19 mouse cellular contexts compared by ENCODE assay signal in the genomic region with DNA sequence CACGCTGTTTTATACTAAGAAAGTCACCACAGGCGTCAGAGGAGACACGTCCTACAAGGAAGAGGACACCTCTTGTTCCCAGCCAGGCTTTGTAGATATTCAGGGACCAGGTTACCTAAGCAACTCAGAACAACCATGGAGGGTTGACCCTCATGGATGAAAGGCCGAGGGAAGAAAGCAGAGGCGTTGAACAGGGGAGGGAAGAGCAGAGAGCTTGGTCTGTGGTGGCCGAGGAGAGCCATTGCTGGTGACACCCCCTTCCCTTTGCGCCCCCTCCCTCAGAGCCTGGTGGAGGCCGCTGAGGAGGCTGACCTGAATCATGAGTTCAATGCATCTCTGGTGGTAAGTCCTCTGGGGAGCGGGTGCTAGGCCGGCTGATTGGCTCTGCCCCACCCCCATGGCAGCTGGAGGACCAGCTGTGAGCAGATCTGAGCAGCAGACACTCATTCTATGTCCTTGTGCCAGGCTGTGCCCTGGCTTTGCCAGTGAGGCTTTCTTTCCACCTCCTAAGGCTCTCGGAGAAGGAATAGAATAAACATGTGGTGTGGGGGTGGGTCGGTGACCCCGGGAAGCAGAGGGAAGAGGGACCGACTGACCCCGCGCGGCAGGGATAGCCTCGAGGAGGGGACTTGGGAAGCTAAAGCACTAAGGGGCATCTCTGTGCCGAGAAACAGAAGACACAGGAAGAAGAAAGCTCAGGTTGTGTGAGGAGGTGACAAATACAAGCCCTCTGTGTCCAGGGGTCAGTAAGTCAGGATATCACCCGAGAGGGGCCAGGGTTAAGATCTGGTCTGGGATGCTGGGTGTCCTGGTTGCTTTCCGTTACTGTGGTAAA. TPM values are rescaled to one million over a fixed set of nuclear protein-coding genes. Genes with fewer than 3 reads are reported as not detected.
DNase-seq lines count a peak whose midpoint lies in the region; ATAC-seq and TF ChIP-seq lines count a peak whose summit lies in the region.
"Had no signal": no experiment of that assay in that cellular context is flagged by ENCODE, and none has a peak within 500 bp of the region (broad histone marks: within the 10 kb centered on the region; RNA-seq: fewer than 3 reads in every experiment).

No protein-coding gene starts in this region.

- no peak for DNase-seq in embryonic facial prominence, embryonic 14.5 days (ENCODE audit: low spot score)
- DNase-seq in embryonic facial prominence, embryonic 10.5 days (ENCODE audit: low spot score), result no peak
- no peak for DNase-seq in hindbrain, embryonic 10.5 days (ENCODE audit: low spot score)
- peak; percentile 52 for DNase-seq in midbrain, postnatal 0 days (ENCODE audit: low spot score)
- peak; percentile 30 for DNase-seq in skeletal muscle tissue, adult 2 months (ENCODE audit: low read depth, low spot score)
- DNase-seq in kidney, postnatal 14 days, result no peak
- DNase-seq: adrenal gland, postnatal 14 days; B cell, adult 2 months; cerebellum, adult 8-10 months; lung, adult 18-20 months; thymus, postnatal 25 days had no signal

- H3K27ac ChIP-seq in embryonic facial prominence, embryonic 14.5 days (replicated peaks; ENCODE audit: low read depth, low read length), result no peak overlapping the region
- no peak overlapping the region for H3K27ac ChIP-seq in embryonic facial prominence, embryonic 10.5 days (replicated peaks)
- peak overlapping the region; percentile 35; the same call in 1 of the 2 replicates for H3K27ac ChIP-seq in hindbrain, embryonic 10.5 days
- H3K27ac ChIP-seq in hindbrain, embryonic 16.5 days (ENCODE audit: low read depth, low read length), result no peak overlapping the region
- no peak overlapping the region for H3K27ac ChIP-seq in midbrain, postnatal 0 days (ENCODE audit: low read depth, low read length)
- no peak overlapping the region for H3K27ac ChIP-seq in midbrain, embryonic 15.5 days
- H3K27ac ChIP-seq: kidney, embryonic 15.5 days; midbrain, embryonic 12.5 days had no signal

- peaks cover 3% of the 10 kb centered on the region for H3K9me3 ChIP-seq in embryonic facial prominence, embryonic 14.5 days (ENCODE audit: control insufficient read depth, low read length)
- H3K9me3 ChIP-seq in embryonic facial prominence, embryonic 10.5 days, result peaks cover 2% of the 10 kb centered on the region
- H3K9me3 ChIP-seq in hindbrain, embryonic 10.5 days, result peaks cover 5% of the 10 kb centered on the region
- no peaks in the 10 kb centered on the region for H3K9me3 ChIP-seq in hindbrain, embryonic 16.5 days (ENCODE audit: control insufficient read depth, low read length)
- H3K9me3 ChIP-seq in midbrain, postnatal 0 days (ENCODE audit: low read length), result peaks cover 1% of the 10 kb centered on the region; the same call in 1 of the 2 replicates
- H3K9me3 ChIP-seq in midbrain, embryonic 15.5 days, result no peaks in the 10 kb centered on the region
- H3K9me3 ChIP-seq: kidney, embryonic 15.5 days; midbrain, embryonic 12.5 days had no signal

- 36% methylated on average over 19 of the region's 21 CpGs for WGBS in embryonic facial prominence, embryonic 14.5 days
- WGBS in embryonic facial prominence, embryonic 10.5 days, result 44% methylated on average over 21 of the region's 21 CpGs
- WGBS in hindbrain, embryonic 10.5 days, result 57% methylated on average over 21 of the region's 21 CpGs
- 62% methylated on average over 21 of the region's 21 CpGs for WGBS in hindbrain, embryonic 16.5 days
- WGBS in midbrain, postnatal 0 days, result 68% methylated on average over 21 of the region's 21 CpGs
- WGBS in midbrain, embryonic 15.5 days, result 57% methylated on average over 21 of the region's 21 CpGs

- no peaks in the 10 kb centered on the region for H3K4me1 ChIP-seq in embryonic facial prominence, embryonic 14.5 days (ENCODE audit: control insufficient read depth, insufficient read depth, low read length)
- H3K4me1 ChIP-seq in embryonic facial prominence, embryonic 10.5 days, result peaks cover 26% of the 10 kb centered on the region
- peaks cover 43% of the 10 kb centered on the region for H3K4me1 ChIP-seq in hindbrain, embryonic 10.5 days (replicated peaks)
- H3K4me1 ChIP-seq in hindbrain, embryonic 16.5 days (ENCODE audit: control insufficient read depth, insufficient read depth, low read depth, low read length), result peaks cover 13% of the 10 kb centered on the region
- 0 out of 2 replicates have a peak, but pooled peaks cover 4% of the 10 kb centered on the region for H3K4me1 ChIP-seq in midbrain, postnatal 0 days (ENCODE audit: insufficient read depth, low read length)
- 0 out of 2 replicates have a peak, but pooled peaks cover 10% of the 10 kb centered on the region for H3K4me1 ChIP-seq in midbrain, embryonic 15.5 days

- no peak overlapping the region for H3K4me2 ChIP-seq in embryonic facial prominence, embryonic 14.5 days (ENCODE audit: low read depth, low read length)
- H3K4me2 ChIP-seq in hindbrain, embryonic 16.5 days (ENCODE audit: low read length), result no peak overlapping the region
- no peak overlapping the region for H3K4me2 ChIP-seq in midbrain, postnatal 0 days (ENCODE audit: low read depth, low read length, poor library complexity, severe bottlenecking)
- H3K4me2 ChIP-seq in midbrain, embryonic 15.5 days, result no peak overlapping the region
- H3K4me2 ChIP-seq: kidney, embryonic 15.5 days; midbrain, embryonic 12.5 days had no signal

- H3K27me3 ChIP-seq in embryonic facial prominence, embryonic 14.5 days (replicated peaks; ENCODE audit: control insufficient read depth, insufficient read depth, low read length), result no peaks in the 10 kb centered on the region
- H3K27me3 ChIP-seq in embryonic facial prominence, embryonic 10.5 days (replicated peaks; ENCODE audit: low read depth, poor library complexity, severe bottlenecking), result no peaks in the 10 kb centered on the region
- no peaks in the 10 kb centered on the region for H3K27me3 ChIP-seq in hindbrain, embryonic 10.5 days (ENCODE audit: insufficient read depth, poor library complexity, severe bottlenecking)
- no peaks in the 10 kb centered on the region for H3K27me3 ChIP-seq in hindbrain, embryonic 16.5 days (replicated peaks; ENCODE audit: control insufficient read depth, insufficient read depth, low read length)
- no peaks in the 10 kb centered on the region for H3K27me3 ChIP-seq in midbrain, postnatal 0 days (ENCODE audit: insufficient read depth, low read length)
- H3K27me3 ChIP-seq in midbrain, embryonic 15.5 days (replicated peaks), result no peaks in the 10 kb centered on the region
- H3K27me3 ChIP-seq: kidney, embryonic 15.5 days; midbrain, embryonic 12.5 days had no signal

- no peaks in the 10 kb centered on the region for H3K36me3 ChIP-seq in embryonic facial prominence, embryonic 14.5 days (ENCODE audit: control insufficient read depth, insufficient read depth, low read length)
- no peaks in the 10 kb centered on the region for H3K36me3 ChIP-seq in embryonic facial prominence, embryonic 10.5 days (replicated peaks)
- no peaks in the 10 kb centered on the region for H3K36me3 ChIP-seq in hindbrain, embryonic 10.5 days
- no peaks in the 10 kb centered on the region for H3K36me3 ChIP-seq in hindbrain, embryonic 16.5 days (ENCODE audit: control insufficient read depth, insufficient read depth, low read length)
- H3K36me3 ChIP-seq in midbrain, postnatal 0 days (ENCODE audit: insufficient read depth, low read length), result no peaks in the 10 kb centered on the region
- no peaks in the 10 kb centered on the region for H3K36me3 ChIP-seq in midbrain, embryonic 15.5 days (replicated peaks)
- H3K36me3 ChIP-seq: kidney, embryonic 15.5 days; midbrain, embryonic 12.5 days had no signal

- no peak for TF ChIP-seq CTCF in midbrain, postnatal 0 days (IDR thresholded peaks at IDR 0.05)

- ATAC-seq in embryonic facial prominence, embryonic 14.5 days (ENCODE audit: low read depth), result 0 out of 2 replicates have a peak, but pooled peaks have one; percentile 53
- ATAC-seq in hindbrain, embryonic 16.5 days, result no peak
- ATAC-seq in midbrain, postnatal 0 days (ENCODE audit: low FRiP score), result no peak; the same call in 1 of the 2 replicates
- ATAC-seq in midbrain, embryonic 15.5 days (replicated peaks), result no peak
- ATAC-seq: intestine, embryonic 16.5 days had no signal

- no peak overlapping the region for H3K4me3 ChIP-seq in embryonic facial prominence, embryonic 14.5 days (ENCODE audit: low read depth, low read length)
- H3K4me3 ChIP-seq in embryonic facial prominence, embryonic 10.5 days, result no peak overlapping the region
- no peak overlapping the region for H3K4me3 ChIP-seq in hindbrain, embryonic 10.5 days
- H3K4me3 ChIP-seq in hindbrain, embryonic 16.5 days (ENCODE audit: low read length), result no peak overlapping the region
- no peak overlapping the region for H3K4me3 ChIP-seq in midbrain, postnatal 0 days (ENCODE audit: low read depth, low read length)
- no peak overlapping the region for H3K4me3 ChIP-seq in midbrain, embryonic 15.5 days
- H3K4me3 ChIP-seq: kidney, embryonic 15.5 days; midbrain, embryonic 12.5 days; myocyte had no signal

- no peak overlapping the region for H3K9ac ChIP-seq in embryonic facial prominence, embryonic 14.5 days (ENCODE audit: low read depth, low read length)
- no peak overlapping the region for H3K9ac ChIP-seq in hindbrain, embryonic 16.5 days (ENCODE audit: low read depth, low read length)
- H3K9ac ChIP-seq in midbrain, postnatal 0 days (replicated peaks; ENCODE audit: low read length, poor library complexity, severe bottlenecking), result no peak overlapping the region
- no peak overlapping the region for H3K9ac ChIP-seq in midbrain, embryonic 15.5 days
- H3K9ac ChIP-seq: kidney, embryonic 15.5 days; midbrain, embryonic 12.5 days had no signal

RNA-seq across cellular contexts. Expression of gene Cacna2d4, which starts 4.8 kb away (rescaled TPM):
- 0.07 and 0.24 TPM in 2 replicates for polyA plus RNA-seq in embryonic facial prominence, embryonic 14.5 days (2014; fragmentation: Nextera tagmentation; extraction: Ambion mirVana)
- not detected in 2 replicates for polyA plus RNA-seq in embryonic facial prominence, embryonic 10.5 days (2016; fragmentation: Nextera tagmentation; extraction: Ambion mirVana)
- polyA plus RNA-seq in hindbrain, embryonic 10.5 days (2016; fragmentation: Nextera tagmentation; extraction: Ambion mirVana), result 0.02 and 0.09 TPM in 2 replicates
- polyA plus RNA-seq in hindbrain, embryonic 16.5 days (2015; fragmentation: Nextera tagmentation; extraction: Ambion mirVana), result 0.66 and 1.2 TPM in 2 replicates
- 0.77 and 5.1 TPM in 2 replicates for total RNA-seq in midbrain, postnatal 0 days (2014; rRNA removed)
- polyA plus RNA-seq in midbrain, postnatal 0 days (2015; fragmentation: Nextera tagmentation; extraction: Ambion mirVana), result 0.74 and 0.90 TPM in 2 replicates
- polyA plus RNA-seq in midbrain, embryonic 15.5 days (2015; fragmentation: Nextera tagmentation; extraction: Ambion mirVana), result 0.54 and 1.1 TPM in 2 replicates
- total RNA-seq: adrenal gland, postnatal 14 days had no signal
- polyA plus RNA-seq: embryonic facial prominence, embryonic 11.5 days; myocyte had no signal

RNA-seq across cellular contexts. Expression of gene Cacna1c, which starts 44.9 kb away (rescaled TPM):
- polyA plus RNA-seq in embryonic facial prominence, embryonic 14.5 days (2014; fragmentation: Nextera tagmentation; extraction: Ambion mirVana), result 4.8 and 6.6 TPM in 2 replicates
- polyA plus RNA-seq in embryonic facial prominence, embryonic 10.5 days (2016; fragmentation: Nextera tagmentation; extraction: Ambion mirVana), result 4.2 and 4.9 TPM in 2 replicates
- polyA plus RNA-seq in hindbrain, embryonic 10.5 days (2016; fragmentation: Nextera tagmentation; extraction: Ambion mirVana), result 2.7 and 2.8 TPM in 2 replicates
- 4.7 and 6.0 TPM in 2 replicates for polyA plus RNA-seq in hindbrain, embryonic 16.5 days (2015; fragmentation: Nextera tagmentation; extraction: Ambion mirVana)
- total RNA-seq in midbrain, postnatal 0 days (2014; rRNA removed), result 33.9 and 44.3 TPM in 2 replicates
- polyA plus RNA-seq in midbrain, postnatal 0 days (2015; fragmentation: Nextera tagmentation; extraction: Ambion mirVana), result 3.2 and 4.9 TPM in 2 replicates
- polyA plus RNA-seq in midbrain, embryonic 15.5 days (2015; fragmentation: Nextera tagmentation; extraction: Ambion mirVana), result 7.3 and 7.9 TPM in 2 replicates
- total RNA-seq: granulocyte monocyte progenitor cell, adult 5-6 weeks had no signal
- polyA plus RNA-seq: myocyte had no signal

Comparison
In these comparisons a context has a peak if more than half of its experiments do, and no peak if none do; other contexts are left out.
1. DNase-seq: peak in midbrain, postnatal 0 days (single experiment) and skeletal muscle tissue, adult 2 months (single experiment); none in embryonic facial prominence, embryonic 14.5 days (single experiment), embryonic facial prominence, embryonic 10.5 days (single experiment), hindbrain, embryonic 10.5 days (single experiment) and kidney, postnatal 14 days (single experiment).